Mouse (Mus musculus) small intestine, adult 2 months (tissue): Measurements from ENCODE around the gene Scn2b.

Experiments used
- CTCF ChIP-seq: fragments of 200-500 bp; IDR thresholded peaks from 2 replicates; pipeline ENCODE4 v1.5.1; 2012; ENCODE audit warnings: low read depth, mild to moderate bottlenecking, control low read depth, inconsistent platforms, low read length, moderate library complexity, mixed read lengths; ENCODE audit not compliant: insufficient replicate concordance, insufficient read length; ENCODE audit errors: extremely low read depth
- POLR2A ChIP-seq: fragments of 200-500 bp; IDR thresholded peaks from 2 replicates; pipeline ENCODE4 v1.6.1; 2012; ENCODE audit warnings: low read depth, mild to moderate bottlenecking, control low read depth, inconsistent platforms, low read length, moderate library complexity

DNA sequence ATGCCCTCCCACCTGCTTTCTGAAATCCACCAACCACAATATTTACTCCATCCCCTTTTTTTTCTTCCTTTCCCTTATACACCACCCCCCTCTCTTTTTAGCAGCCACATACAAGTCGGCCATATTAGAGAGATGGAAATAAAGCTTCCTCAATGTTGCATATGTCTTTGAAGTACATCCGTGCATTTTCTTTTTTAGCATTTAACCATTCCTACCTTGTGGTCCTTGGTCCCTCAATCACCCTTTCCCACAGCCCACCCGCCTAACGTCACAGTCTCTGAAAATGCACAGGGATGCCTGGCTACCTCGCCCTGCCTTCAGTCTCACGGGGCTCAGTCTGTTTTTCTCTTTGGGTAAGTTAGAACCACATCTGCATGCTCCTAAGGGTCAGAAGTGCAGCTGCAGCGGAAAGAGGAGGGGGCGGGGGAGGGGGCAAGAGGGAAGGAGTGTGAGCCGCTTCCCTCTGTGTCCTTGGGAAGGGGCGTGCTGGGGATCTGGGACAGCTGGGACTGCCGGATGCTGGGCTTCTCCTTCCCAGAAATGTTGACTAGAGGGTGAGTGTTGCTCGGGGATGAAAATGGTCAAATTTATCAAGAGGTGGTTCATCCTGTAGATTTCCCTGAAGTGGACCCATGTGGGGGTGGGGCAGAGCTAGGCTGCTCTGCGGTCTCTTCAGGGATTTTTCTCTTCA, at the start of gene Scn2b:
- no peak for TF ChIP-seq CTCF
- TF ChIP-seq POLR2A = no peak
